Mouse (Mus musculus) cortical plate, adult 2 months (tissue): ENCODE results near the gene Psma3. TPM values are rescaled to one million over a fixed set of nuclear protein-coding genes. Genes with fewer than 3 reads are reported as not detected.

Experiments
- H3K27ac ChIP-seq: fragments of 200-500 bp; 2 replicates; pipeline ENCODE4 v1.5.1; 2012; ENCODE audit warnings: low read length, control low read depth, inconsistent platforms; ENCODE audit not compliant: insufficient read depth
- H3K4me1 ChIP-seq: fragments of 200-500 bp; 2 replicates; pipeline ENCODE4 v1.6.1; 2011; ENCODE audit warnings: low read length; ENCODE audit not compliant: control insufficient read depth, insufficient read depth
- H3K4me3 ChIP-seq: fragments of 200-500 bp; 2 replicates; pipeline ENCODE4 v1.5.1; 2011; ENCODE audit warnings: mild to moderate bottlenecking, low read length, control low read depth; ENCODE audit not compliant: insufficient read depth
- CTCF ChIP-seq: fragments of 200-500 bp; IDR thresholded peaks from 2 replicates; pipeline ENCODE4 v1.5.1; 2011; ENCODE audit warnings: mild to moderate bottlenecking, control low read depth, low read length; ENCODE audit not compliant: insufficient read depth; ENCODE audit errors: extremely low read depth
- POLR2A ChIP-seq: fragments of 200-500 bp; IDR thresholded peaks from 2 replicates; pipeline ENCODE4 v1.6.1; 2011; ENCODE audit warnings: mild to moderate bottlenecking, low read length, control low read depth; ENCODE audit not compliant: insufficient read depth; ENCODE audit errors: extremely low read depth
- polyA plus RNA-seq: library from polyadenylated mRNA; depleted of rRNA; stranded (reverse); fragments of >200 nt; gene quantifications from 2 replicates; pipeline ENCODE4 v1.2.3, GENCODE M21; 2012

Gene Psma3
- polyA plus RNA-seq, 1 experiment: 184 TPM

- Histone ChIP-seq H3K4me1 (peaks cover 2% of the 10 kb centered on the region; the same call in 1 of the 2 replicates), H3K4me3 (no peak overlapping the region), H3K27ac (peak overlapping the region; percentile 48)
- TF ChIP-seq CTCF (no peak), POLR2A (no peak)
Observed at GRCm38 (mm10) chr12:70999423-70999903, 25.0 kb downstream of the Psma3 start.

- peaks cover 2% of the 10 kb centered on the region; the same call in 1 of the 2 replicates for H3K4me1 ChIP-seq
- TF ChIP-seq CTCF (no peak), POLR2A (no peak)
- H3K4me3 ChIP-seq: no peak overlapping the region
- H3K27ac ChIP-seq: peak overlapping the region; percentile 56; the same call in 1 of the 2 replicates
Observed at GRCm38 (mm10) chr12:71000344-71000743, 25.9 kb downstream of the Psma3 start.

DNA sequence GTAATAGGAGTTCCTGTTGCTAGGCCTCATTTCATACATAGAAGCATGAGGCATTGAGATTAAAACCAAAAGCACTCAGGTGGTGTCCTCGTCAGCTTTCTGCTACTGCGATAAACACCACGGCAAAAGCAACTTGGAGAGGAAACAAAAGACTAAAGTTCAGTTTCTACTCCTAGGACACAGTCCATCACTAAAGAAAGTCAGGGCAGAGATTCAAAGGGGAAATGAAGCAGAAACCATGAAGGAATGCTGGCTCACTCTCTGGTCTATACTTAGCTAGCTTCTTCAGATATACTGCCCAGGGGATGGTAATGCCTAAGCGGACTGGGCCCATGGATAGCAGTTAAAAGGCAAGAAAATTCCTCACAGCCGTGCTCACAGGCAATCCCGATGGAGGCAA is 27.0 kb downstream of the Psma3 start:
- H3K27ac ChIP-seq: no peak overlapping the region
- no peak for TF ChIP-seq POLR2A
- no peak for TF ChIP-seq CTCF
- H3K4me1 ChIP-seq: peaks cover 2% of the 10 kb centered on the region; the same call in 1 of the 2 replicates
- H3K4me3 ChIP-seq: no peak overlapping the region

DNA sequence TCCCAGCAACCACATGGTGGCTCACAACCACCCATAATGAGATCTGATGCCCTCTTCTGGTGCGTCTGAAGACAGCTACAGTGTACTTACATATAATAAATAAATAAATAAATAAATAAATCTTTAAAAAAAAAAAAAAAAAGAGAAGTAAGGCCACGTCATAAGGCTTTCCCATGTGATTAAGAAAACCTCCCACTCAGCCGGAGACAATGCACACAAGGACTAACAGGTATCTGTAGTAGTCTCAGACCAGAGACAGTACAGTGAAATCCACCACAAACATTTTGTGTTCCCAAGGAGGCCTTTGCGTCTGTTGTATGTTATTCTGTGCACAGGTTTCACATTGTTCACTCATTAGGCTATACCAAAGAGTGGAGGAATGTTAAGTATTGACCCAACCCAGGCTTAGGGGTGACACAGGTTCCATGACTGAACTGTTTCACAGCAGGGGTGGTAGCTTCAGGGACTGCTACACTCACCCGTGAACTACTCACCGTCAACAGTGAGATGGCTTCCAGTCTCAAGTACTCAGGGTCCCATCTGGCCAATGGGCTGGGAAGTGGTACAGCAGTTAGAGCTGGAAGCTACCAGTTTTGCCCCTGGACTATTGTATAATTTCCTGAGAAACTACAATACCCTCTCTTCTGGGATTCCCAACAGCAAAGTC is 29.5 kb downstream of the Psma3 start:
- Histone ChIP-seq H3K4me1 (peaks cover 2% of the 10 kb centered on the region; the same call in 1 of the 2 replicates), H3K27ac (no peak overlapping the region), H3K4me3 (no peak overlapping the region)
- TF ChIP-seq POLR2A (no peak), CTCF (no peak)

- H3K27ac ChIP-seq: no peak overlapping the region
Observed at GRCm38 (mm10) chr12:71006141-71006540, 31.7 kb downstream of the Psma3 start.

GRCm38 (mm10) chr12:71006901-71007300 is 32.5 kb downstream of the Psma3 start:
- Histone ChIP-seq H3K27ac (no peak overlapping the region), H3K4me3 (no peak overlapping the region), H3K4me1 (no peaks in the 10 kb centered on the region; the same call in 1 of the 2 replicates)
- TF ChIP-seq CTCF (no peak), POLR2A (no peak)

More at GRCm38 (mm10) chr12:71006141-71006540, 31.7 kb downstream of the Psma3 start:
- no peak for TF ChIP-seq POLR2A
- no peak for TF ChIP-seq CTCF
- Histone ChIP-seq H3K4me1 (no peaks in the 10 kb centered on the region), H3K4me3 (no peak overlapping the region)

- H3K4me1 ChIP-seq: peaks cover 2% of the 10 kb centered on the region; the same call in 1 of the 2 replicates
- no peak overlapping the region for H3K27ac ChIP-seq
- H3K4me3 ChIP-seq: no peak overlapping the region
- no peak for TF ChIP-seq CTCF
- TF ChIP-seq POLR2A: no peak
Observed at GRCm38 (mm10) chr12:71009769-71010168, 35.3 kb downstream of the Psma3 start.

- peaks cover 2% of the 10 kb centered on the region; the same call in 1 of the 2 replicates for H3K4me1 ChIP-seq
- H3K4me3 ChIP-seq: peak overlapping the region; percentile 88
- TF ChIP-seq CTCF (no peak), POLR2A (no peak; the same call in 1 of the 2 replicates)
- H3K27ac ChIP-seq: peak overlapping the region; percentile 94
Observed at GRCm38 (mm10) chr12:71014845-71015362, 40.5 kb downstream of the Psma3 start.

DNA sequence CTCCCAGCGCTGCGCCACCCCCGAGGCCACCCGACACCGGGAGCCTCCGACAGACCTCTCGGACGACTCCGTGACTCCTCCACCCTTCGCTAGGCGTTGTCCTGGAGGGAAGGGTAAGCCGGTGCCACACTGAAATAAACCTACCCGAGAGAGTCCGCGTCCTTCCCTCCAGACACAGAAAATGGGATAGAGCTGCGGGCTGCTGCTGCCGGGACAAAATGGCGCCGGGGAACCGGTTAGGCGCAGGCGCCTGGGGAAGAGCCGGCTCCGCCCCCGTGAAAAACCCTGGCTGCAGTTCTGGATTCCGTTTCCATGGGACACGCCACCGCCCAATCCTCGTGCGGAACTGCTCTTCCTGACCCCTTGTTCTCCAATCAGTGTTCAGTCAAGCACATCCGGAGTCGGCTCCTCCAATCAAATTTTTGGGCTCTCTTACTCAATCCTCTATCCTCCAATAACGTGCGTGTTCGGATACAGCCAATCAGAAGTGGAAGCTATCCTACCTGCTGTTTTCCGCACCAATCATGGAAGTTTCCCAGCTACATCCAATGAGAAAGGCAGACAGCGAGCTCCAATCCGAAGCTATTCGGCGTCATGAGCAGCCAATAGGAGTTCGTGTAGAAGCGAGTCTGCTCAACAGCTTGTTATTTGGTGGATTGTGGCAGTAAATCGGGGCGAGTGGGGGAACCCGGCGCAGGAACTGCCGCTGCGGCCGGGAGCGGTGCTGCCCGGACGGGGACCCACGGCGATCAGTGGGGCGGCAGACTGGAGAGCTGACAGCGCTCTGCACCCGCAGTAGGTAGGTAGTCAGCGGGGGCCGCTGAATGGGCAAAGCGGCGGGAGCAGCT is 41.2 kb downstream of the Psma3 start, which contains the start of gene Arid4a:
Gene Arid4a, plus strand, starts transcription at position 628 of the 848 bp plus-strand sequence.
- TF ChIP-seq POLR2A (peak; percentile 90), CTCF (no peak)
- peak within 1 kb of the TSS; percentile 88 for H3K4me3 ChIP-seq
- peaks cover 2% of the 10 kb centered on the region; the same call in 1 of the 2 replicates for H3K4me1 ChIP-seq
- peak within 1 kb of the TSS; percentile 94 for H3K27ac ChIP-seq

GRCm38 (mm10) chr12:71016211-71016502 is 41.7 kb downstream of the Psma3 start:
- Histone ChIP-seq H3K27ac (peak overlapping the region; percentile 61), H3K4me1 (peaks cover 2% of the 10 kb centered on the region; the same call in 1 of the 2 replicates), H3K4me3 (peak overlapping the region; percentile 51)
- TF ChIP-seq POLR2A: no peak
- TF ChIP-seq CTCF: no peak
